In the genomic region with DNA sequence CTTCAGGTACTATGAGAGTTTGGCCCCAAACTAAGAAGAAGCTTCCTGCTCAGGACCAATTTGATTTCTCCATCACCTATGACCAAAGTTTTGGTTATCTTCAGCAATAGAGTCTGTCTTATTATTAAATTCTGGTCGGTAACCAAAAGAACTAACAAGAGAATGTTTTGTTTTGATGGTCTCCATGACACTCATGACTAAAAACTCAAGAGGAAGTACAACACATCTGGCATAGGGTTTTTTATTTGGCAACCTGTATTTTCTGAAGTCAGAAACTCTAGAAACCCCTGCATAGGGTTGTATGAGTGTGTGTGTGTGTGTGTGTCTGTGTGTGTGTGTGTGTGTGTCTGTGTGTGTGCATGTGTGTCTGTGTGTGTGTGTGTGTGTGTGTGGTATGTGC, we compare ENCODE assay signal across 23 mouse cellular contexts.
A peak's percentile ranks its signal among the peaks of the same experiment; 100 is the strongest.
DNase-seq lines count a peak whose midpoint lies in the region; ATAC-seq and TF ChIP-seq lines count a peak whose summit lies in the region.
"Had no signal": no experiment of that assay in that cellular context is flagged by ENCODE, and none has a peak within 500 bp of the region (broad histone marks: within the 10 kb centered on the region; RNA-seq: fewer than 3 reads in every experiment).

No protein-coding gene starts in this region.

- no peak overlapping the region for H3K4me3 ChIP-seq in lung, postnatal 0 days (ENCODE audit: low read depth, low read length)
- no peak overlapping the region for H3K4me3 ChIP-seq in midbrain, embryonic 14.5 days (replicated peaks; ENCODE audit: low read depth, low read length)
- H3K4me3 ChIP-seq in heart, embryonic 12.5 days, result no peak overlapping the region
- H3K4me3 ChIP-seq: embryonic facial prominence, embryonic 13.5 days; forebrain, embryonic 13.5 days; hindbrain, embryonic 12.5 days had no signal

- no peaks in the 10 kb centered on the region for H3K4me1 ChIP-seq in lung, postnatal 0 days (ENCODE audit: insufficient read depth, low read depth, low read length)
- no peaks in the 10 kb centered on the region for H3K4me1 ChIP-seq in midbrain, embryonic 14.5 days (ENCODE audit: control insufficient read depth, insufficient read depth, low read length)
- H3K4me1 ChIP-seq in heart, embryonic 12.5 days (replicated peaks), result no peaks in the 10 kb centered on the region
- H3K4me1 ChIP-seq: embryonic facial prominence, embryonic 13.5 days; forebrain, embryonic 13.5 days; hindbrain, embryonic 12.5 days had no signal

- 59% methylated on average over 1 of the region's 1 CpGs for WGBS in lung, postnatal 0 days
- WGBS in midbrain, embryonic 14.5 days, result 73% methylated on average over 1 of the region's 1 CpGs
- WGBS in heart, embryonic 12.5 days, result 52% methylated on average over 1 of the region's 1 CpGs

- TF ChIP-seq CTCF in lung, postnatal 0 days (IDR thresholded peaks at IDR 0.05), result no peak

- no peaks in the 10 kb centered on the region for H3K36me3 ChIP-seq in lung, postnatal 0 days (ENCODE audit: insufficient read depth, low read length)
- no peaks in the 10 kb centered on the region for H3K36me3 ChIP-seq in midbrain, embryonic 14.5 days (ENCODE audit: control insufficient read depth, insufficient read depth, low read length)
- no peaks in the 10 kb centered on the region for H3K36me3 ChIP-seq in heart, embryonic 12.5 days
- H3K36me3 ChIP-seq: embryonic facial prominence, embryonic 13.5 days; hindbrain, embryonic 12.5 days had no signal

- no peak for ATAC-seq in lung, postnatal 0 days
- peak; percentile 30; the same call in 1 of the 2 replicates for ATAC-seq in neutrophil, adult 5-6 weeks (ENCODE audit: extremely low read depth, insufficient number of reproducible peaks, low FRiP score, poor library complexity, severe bottlenecking)
- ATAC-seq in midbrain, embryonic 14.5 days (ENCODE audit: low FRiP score, low TSS enrichment), result no peak
- ATAC-seq in heart, embryonic 12.5 days (ENCODE audit: insufficient number of reproducible peaks, low FRiP score), result no peak
- ATAC-seq: forebrain, embryonic 13.5 days; forebrain, postnatal 0 days; hindbrain, embryonic 16.5 days; inflammation-experienced regulatory T-cells, adult 6 months had no signal

- TF ChIP-seq EP300 in lung, postnatal 0 days (IDR thresholded peaks at IDR 0.05), result no peak

- H3K27ac ChIP-seq in lung, postnatal 0 days (ENCODE audit: low read length), result no peak overlapping the region
- no peak overlapping the region for H3K27ac ChIP-seq in midbrain, embryonic 14.5 days (replicated peaks; ENCODE audit: low read depth, low read length)
- no peak overlapping the region for H3K27ac ChIP-seq in heart, embryonic 12.5 days (ENCODE audit: poor library complexity, severe bottlenecking)
- H3K27ac ChIP-seq: embryonic facial prominence, embryonic 13.5 days; forebrain, embryonic 13.5 days; hindbrain, embryonic 12.5 days had no signal

- H3K9ac ChIP-seq in lung, postnatal 0 days (replicated peaks; ENCODE audit: low read depth), result no peak overlapping the region
- no peak overlapping the region for H3K9ac ChIP-seq in midbrain, embryonic 14.5 days (replicated peaks; ENCODE audit: low read length)
- no peak overlapping the region for H3K9ac ChIP-seq in heart, embryonic 12.5 days
- H3K9ac ChIP-seq: embryonic facial prominence, embryonic 13.5 days; forebrain, embryonic 13.5 days; forebrain, postnatal 0 days; hindbrain, embryonic 12.5 days had no signal

- H3K27me3 ChIP-seq in lung, postnatal 0 days (replicated peaks; ENCODE audit: insufficient read depth, low read length), result no peaks in the 10 kb centered on the region
- H3K27me3 ChIP-seq in midbrain, embryonic 14.5 days (ENCODE audit: control insufficient read depth, insufficient read depth, low read length), result no peaks in the 10 kb centered on the region
- H3K27me3 ChIP-seq in heart, embryonic 12.5 days (replicated peaks), result no peaks in the 10 kb centered on the region
- H3K27me3 ChIP-seq: embryonic facial prominence, embryonic 13.5 days; forebrain, embryonic 13.5 days; hindbrain, embryonic 12.5 days had no signal

- no peak overlapping the region for H3K4me2 ChIP-seq in lung, postnatal 0 days (replicated peaks; ENCODE audit: low read depth, low read length)
- H3K4me2 ChIP-seq in midbrain, embryonic 14.5 days (ENCODE audit: low read length), result no peak overlapping the region
- no peak overlapping the region for H3K4me2 ChIP-seq in heart, embryonic 12.5 days
- H3K4me2 ChIP-seq: embryonic facial prominence, embryonic 13.5 days; forebrain, embryonic 13.5 days; hindbrain, embryonic 12.5 days had no signal

- DNase-seq in lung, postnatal 0 days (ENCODE audit: low spot score), result peak; percentile 5
- DNase-seq in lung, postnatal 14 days, result no peak
- peak; percentile 11 for DNase-seq in 416B (ENCODE audit: low read depth)
- peak; percentile 26 for DNase-seq in c-Kit-positive CD71-negative TER-119-negative erythroid progenitor cells, embryonic 14.5 days (ENCODE audit: low read depth)
- no peak for DNase-seq in midbrain, embryonic 14.5 days
- DNase-seq in kidney, adult 11 months, result no peak
- DNase-seq: adrenal gland, adult 8-10 months; adrenal gland, postnatal 36 days; cerebellum, adult 11 months; cerebellum, adult 8-10 months; cerebellum, postnatal 25 days; forebrain, postnatal 0 days; gastrocnemius, postnatal 14 days; heart, adult 11 months; heart, postnatal 10 days; heart, postnatal 4 days had no signal

- H3K9me3 ChIP-seq in lung, postnatal 0 days (ENCODE audit: low read length), result no peaks in the 10 kb centered on the region
- H3K9me3 ChIP-seq in midbrain, embryonic 14.5 days (ENCODE audit: control insufficient read depth, low read length), result no peaks in the 10 kb centered on the region
- no peaks in the 10 kb centered on the region for H3K9me3 ChIP-seq in heart, embryonic 12.5 days (replicated peaks)
- H3K9me3 ChIP-seq: embryonic facial prominence, embryonic 13.5 days; forebrain, embryonic 13.5 days; hindbrain, embryonic 12.5 days had no signal

Comparison
In these comparisons a context has a peak if more than half of its experiments do, and no peak if none do; other contexts are left out.
1. DNase-seq: peak in lung, postnatal 0 days (single experiment), 416B (single experiment) and c-Kit-positive CD71-negative TER-119-negative erythroid progenitor cells, embryonic 14.5 days (single experiment); none in lung, postnatal 14 days (single experiment), midbrain, embryonic 14.5 days (single experiment) and kidney, adult 11 months (single experiment).